Mouse (Mus musculus): ENCODE data around the gene Rfk. TPM values are rescaled to one million over a fixed set of nuclear protein-coding genes. Genes with fewer than 3 reads are reported as not detected.

Rfk gene
- polyA plus RNA-seq, 1 experiment = 72.6 TPM

- WGBS = 75% methylated on average over 1 of the region's 1 CpGs
- no peak overlapping the region for H3K27ac ChIP-seq (ENCODE audit: insufficient read depth, low read length)
- H3K27me3 ChIP-seq (ENCODE audit: control insufficient read depth, insufficient read depth, low read length) = no peaks in the 10 kb centered on the region
- TF ChIP-seq CTCF (IDR thresholded peaks at IDR 0.05; ENCODE audit: borderline replicate concordance, insufficient read depth, low read depth, low read length) = no peak
- no peak for TF ChIP-seq POLR2A (IDR thresholded peaks at IDR 0.05; ENCODE audit: borderline replicate concordance, insufficient read depth, low read length)
- DNase-seq = no peak
- H3K4me3 ChIP-seq (replicated peaks; ENCODE audit: insufficient read depth, low read depth, low read length) = no peak overlapping the region
- no peaks in the 10 kb centered on the region for H3K4me1 ChIP-seq (ENCODE audit: control insufficient read depth, insufficient read depth, low read length)
These were observed 8.4 kb upstream of the Rfk start for GRCm38 (mm10) chr19:17385426-17385825.

- Histone ChIP-seq H3K4me1 (ENCODE audit: control insufficient read depth, insufficient read depth, low read length) (no peaks in the 10 kb centered on the region), H3K27ac (ENCODE audit: insufficient read depth, low read length) (no peak overlapping the region), H3K4me3 (replicated peaks; ENCODE audit: insufficient read depth, low read depth, low read length) (no peak overlapping the region), H3K27me3 (ENCODE audit: control insufficient read depth, insufficient read depth, low read length) (no peaks in the 10 kb centered on the region)
- DNase-seq = no peak
- WGBS = 61% methylated on average over 6 of the region's 6 CpGs
- TF ChIP-seq POLR2A (IDR thresholded peaks at IDR 0.05; ENCODE audit: borderline replicate concordance, insufficient read depth, low read length) (no peak), CTCF (IDR thresholded peaks at IDR 0.05; ENCODE audit: borderline replicate concordance, insufficient read depth, low read depth, low read length) (no peak)
These were observed 7.4 kb upstream of the Rfk start for GRCm38 (mm10) chr19:17386424-17386823.

DNA sequence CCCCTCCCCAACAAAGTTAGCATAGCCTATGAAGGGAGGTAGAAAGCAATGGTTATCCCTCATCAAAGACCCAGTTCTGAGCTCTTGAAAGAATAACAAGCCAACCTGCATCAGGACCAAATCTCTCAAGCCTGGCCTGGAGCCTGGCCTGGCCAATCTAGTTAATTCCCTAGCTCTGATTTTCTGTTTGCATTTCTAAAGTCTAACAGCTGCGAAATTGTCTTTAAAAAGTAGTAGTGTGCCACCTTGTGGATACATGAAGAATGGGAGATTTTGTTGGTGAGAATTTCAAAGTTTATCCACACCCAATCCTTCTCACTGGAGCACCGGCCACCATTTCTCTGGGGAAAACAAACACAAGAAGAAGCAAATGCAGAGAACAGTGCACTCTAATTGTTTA is 5.4 kb upstream of the Rfk start:
- no peak overlapping the region for H3K27ac ChIP-seq (ENCODE audit: insufficient read depth, low read length)
- no peaks in the 10 kb centered on the region for H3K27me3 ChIP-seq (ENCODE audit: control insufficient read depth, insufficient read depth, low read length)
- no peaks in the 10 kb centered on the region for H3K4me1 ChIP-seq (ENCODE audit: control insufficient read depth, insufficient read depth, low read length)
- whole genome bisulfite sequencing = 7% methylated on average over 2 of the region's 2 CpGs
- TF ChIP-seq POLR2A (IDR thresholded peaks at IDR 0.05; ENCODE audit: borderline replicate concordance, insufficient read depth, low read length) (no peak), CTCF (IDR thresholded peaks at IDR 0.05; ENCODE audit: borderline replicate concordance, insufficient read depth, low read depth, low read length) (peak; percentile 35; the same call in 1 of the 2 replicates)
- DNase-seq = peak; percentile 23 to 53
- no peak overlapping the region for H3K4me3 ChIP-seq (replicated peaks; ENCODE audit: insufficient read depth, low read depth, low read length)

DNA sequence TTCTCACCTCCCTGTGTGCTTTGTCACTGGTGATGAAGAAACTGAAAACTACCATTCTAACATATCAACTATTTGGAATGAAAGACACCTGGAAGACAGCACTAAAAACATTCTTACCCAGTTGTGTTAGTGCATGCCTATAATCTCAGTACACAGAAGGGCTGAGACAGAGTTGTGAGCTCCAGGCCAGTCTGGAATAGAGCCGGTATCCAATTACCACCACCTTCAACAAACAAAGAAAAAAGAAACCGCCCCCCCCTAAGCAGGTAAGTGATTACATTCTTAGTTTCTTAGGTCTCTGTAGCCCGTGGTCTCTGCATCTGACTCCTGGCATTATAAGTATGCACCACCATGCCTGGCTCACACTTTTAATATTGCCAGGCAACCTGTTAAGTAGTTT is 977 bp upstream of the Rfk start:
- no peak overlapping the region for H3K27ac ChIP-seq (ENCODE audit: insufficient read depth, low read length)

GRCm38 (mm10) chr19:17396802-17397201 is 3.0 kb downstream of the Rfk start:
- TF ChIP-seq CTCF (IDR thresholded peaks at IDR 0.05; ENCODE audit: borderline replicate concordance, insufficient read depth, low read depth, low read length) (no peak), POLR2A (IDR thresholded peaks at IDR 0.05; ENCODE audit: borderline replicate concordance, insufficient read depth, low read length) (no peak)
- Histone ChIP-seq H3K4me3 (replicated peaks; ENCODE audit: insufficient read depth, low read depth, low read length) (no peak overlapping the region), H3K27ac (ENCODE audit: insufficient read depth, low read length) (no peak overlapping the region), H3K27me3 (ENCODE audit: control insufficient read depth, insufficient read depth, low read length) (no peaks in the 10 kb centered on the region), H3K4me1 (ENCODE audit: control insufficient read depth, insufficient read depth, low read length) (peaks cover 5% of the 10 kb centered on the region)
- no peak for DNase-seq
- 94% methylated on average over 4 of the region's 4 CpGs for WGBS

More for the DNA sequence above, 977 bp upstream of the Rfk start:
- DNase-seq = no peak
- Histone ChIP-seq H3K27me3 (ENCODE audit: control insufficient read depth, insufficient read depth, low read length) (no peaks in the 10 kb centered on the region), H3K4me1 (ENCODE audit: control insufficient read depth, insufficient read depth, low read length) (peaks cover 5% of the 10 kb centered on the region), H3K4me3 (replicated peaks; ENCODE audit: insufficient read depth, low read depth, low read length) (no peak overlapping the region)
- TF ChIP-seq CTCF (IDR thresholded peaks at IDR 0.05; ENCODE audit: borderline replicate concordance, insufficient read depth, low read depth, low read length) (no peak), POLR2A (IDR thresholded peaks at IDR 0.05; ENCODE audit: borderline replicate concordance, insufficient read depth, low read length) (no peak)
- WGBS = 49% methylated on average over 3 of the region's 3 CpGs

GRCm38 (mm10) chr19:17397922-17398321 is 4.1 kb downstream of the Rfk start:
- WGBS = 60% methylated on average over 5 of the region's 5 CpGs
- DNase-seq = no peak
- H3K27ac ChIP-seq (ENCODE audit: insufficient read depth, low read length) = no peak overlapping the region
- H3K27me3 ChIP-seq (ENCODE audit: control insufficient read depth, insufficient read depth, low read length) = no peaks in the 10 kb centered on the region
- no peak overlapping the region for H3K4me3 ChIP-seq (replicated peaks; ENCODE audit: insufficient read depth, low read depth, low read length)
- peaks cover 5% of the 10 kb centered on the region for H3K4me1 ChIP-seq (ENCODE audit: control insufficient read depth, insufficient read depth, low read length)
- TF ChIP-seq CTCF (IDR thresholded peaks at IDR 0.05; ENCODE audit: borderline replicate concordance, insufficient read depth, low read depth, low read length) = no peak
- TF ChIP-seq POLR2A (IDR thresholded peaks at IDR 0.05; ENCODE audit: borderline replicate concordance, insufficient read depth, low read length) = no peak

DNA sequence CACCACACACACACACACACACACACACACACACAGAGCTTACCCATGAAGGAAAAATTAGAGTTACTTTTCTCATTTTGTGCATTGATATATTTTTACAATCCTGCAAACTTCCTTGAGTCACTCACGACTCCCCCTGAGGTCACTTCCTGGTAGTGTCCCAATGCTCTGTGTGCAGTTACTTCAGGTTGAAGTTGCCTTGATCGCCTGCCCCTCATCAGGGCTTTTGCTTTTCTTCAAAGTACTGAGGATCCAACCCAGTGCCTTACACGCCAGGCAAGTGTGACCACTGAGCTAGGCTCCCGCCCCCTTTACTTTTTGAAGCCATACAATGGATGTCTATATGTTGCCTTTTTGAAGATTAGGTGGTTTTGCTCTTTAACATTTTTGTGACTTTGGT is 6.1 kb downstream of the Rfk start:
- DNase-seq = no peak
- Histone ChIP-seq H3K27ac (ENCODE audit: insufficient read depth, low read length) (no peak overlapping the region), H3K27me3 (ENCODE audit: control insufficient read depth, insufficient read depth, low read length) (no peaks in the 10 kb centered on the region), H3K4me3 (replicated peaks; ENCODE audit: insufficient read depth, low read depth, low read length) (no peak overlapping the region), H3K4me1 (ENCODE audit: control insufficient read depth, insufficient read depth, low read length) (peaks cover 5% of the 10 kb centered on the region)
- no peak for TF ChIP-seq CTCF (IDR thresholded peaks at IDR 0.05; ENCODE audit: borderline replicate concordance, insufficient read depth, low read depth, low read length)
- no peak for TF ChIP-seq POLR2A (IDR thresholded peaks at IDR 0.05; ENCODE audit: borderline replicate concordance, insufficient read depth, low read length)
- 93% methylated on average over 4 of the region's 4 CpGs for WGBS

GRCm38 (mm10) chr19:17400571-17400970 is 6.7 kb downstream of the Rfk start:
- H3K27ac ChIP-seq (ENCODE audit: insufficient read depth, low read length) = no peak overlapping the region
- TF ChIP-seq POLR2A (IDR thresholded peaks at IDR 0.05; ENCODE audit: borderline replicate concordance, insufficient read depth, low read length) = no peak
- no peak for TF ChIP-seq CTCF (IDR thresholded peaks at IDR 0.05; ENCODE audit: borderline replicate concordance, insufficient read depth, low read depth, low read length)
- H3K4me1 ChIP-seq (ENCODE audit: control insufficient read depth, insufficient read depth, low read length) = peaks cover 5% of the 10 kb centered on the region
- no peak overlapping the region for H3K4me3 ChIP-seq (replicated peaks; ENCODE audit: insufficient read depth, low read depth, low read length)
- no peaks in the 10 kb centered on the region for H3K27me3 ChIP-seq (ENCODE audit: control insufficient read depth, insufficient read depth, low read length)
- DNase-seq = no peak
- 70% methylated on average over 4 of the region's 4 CpGs for WGBS

Measured in cerebellum, adult 2 months (tissue).